Mouse (Mus musculus) ES-E14 (cell line): ENCODE measurements at regions not wholly inside any gene's neighbourhood (a gene's known extent, or its start where the extent isn't known, plus 50 kb on each side); places are given as distances from the start of the nearest gene placed in this dataset.

Source experiments
- HCFC1 ChIP-seq: IDR thresholded peaks from 2 replicates; pipeline ENCODE4 v1.6.1; 2012; ENCODE audit warnings: low read length, inconsistent platforms, borderline replicate concordance; ENCODE audit not compliant: insufficient read depth
- ZC3H11A ChIP-seq: IDR thresholded peaks from 2 replicates; pipeline ENCODE4 v1.6.1; 2012; ENCODE audit warnings: low read depth, mild to moderate bottlenecking, inconsistent platforms, low read length, borderline replicate concordance

- TF ChIP-seq ZC3H11A (no peak), HCFC1 (no peak)
These were observed 1636.7 kb downstream of the Efnb2 start for GRCm38 (mm10) chr8:7024336-7024735.
